Mouse (Mus musculus): ENCODE measurements around the gene Anp32b.

The Anp32b gene

GRCm38 (mm10) chr4:46452481-46452850, 1.8 kb downstream of the Anp32b start:
- intact Hi-C loops (cut with DNase I) = loop anchor here (5.0 kb wide), 1 partner anchor 35 kb away; the partner anchor contains the start of gene Nans

DNA sequence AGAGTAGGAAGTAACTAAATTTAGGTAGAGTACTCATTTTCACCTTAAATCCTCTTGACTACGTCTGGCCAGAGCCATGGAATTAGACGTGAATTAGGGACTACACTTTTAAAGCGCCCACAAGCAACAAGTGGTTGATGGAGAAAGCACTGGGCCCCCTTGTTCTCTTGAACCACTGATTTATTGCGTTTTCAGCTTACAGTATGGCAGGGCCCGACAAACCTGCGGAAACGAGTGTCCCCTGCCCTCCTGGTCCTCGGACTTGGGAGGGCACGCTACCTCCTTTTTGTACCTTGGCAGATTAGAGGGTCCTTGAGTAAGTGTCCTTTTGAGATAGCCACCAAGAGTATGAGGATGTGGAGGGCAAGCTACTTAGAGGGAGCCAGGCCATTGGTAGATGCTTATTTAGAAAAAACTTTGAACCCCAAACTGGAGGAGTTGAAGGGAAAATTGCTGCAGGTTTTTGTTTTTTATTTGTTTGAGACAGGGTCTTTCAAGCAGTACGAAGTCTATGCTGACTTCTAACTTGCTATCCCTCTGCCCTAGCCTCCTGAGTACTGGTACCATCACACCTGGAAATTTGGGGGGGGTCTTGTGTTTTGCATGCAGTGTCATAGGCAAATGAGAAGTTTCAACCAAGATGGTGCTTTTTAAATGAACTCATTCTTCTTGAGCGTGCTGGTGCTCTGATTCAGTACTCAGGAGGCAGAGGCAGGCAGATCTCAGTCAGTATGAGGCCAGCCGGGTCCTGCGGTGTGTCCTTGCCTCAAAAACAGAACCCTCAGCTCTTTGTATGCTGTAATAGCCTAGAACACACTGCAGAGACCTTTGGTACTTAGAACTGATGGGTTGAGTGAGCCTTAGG, 2.4 kb downstream of the Anp32b start:
- intact Hi-C loops (cut with DNase I) = loop anchor here (5.0 kb wide), 1 partner anchor 34 kb away; the partner anchor contains the start of gene Nans

DNA sequence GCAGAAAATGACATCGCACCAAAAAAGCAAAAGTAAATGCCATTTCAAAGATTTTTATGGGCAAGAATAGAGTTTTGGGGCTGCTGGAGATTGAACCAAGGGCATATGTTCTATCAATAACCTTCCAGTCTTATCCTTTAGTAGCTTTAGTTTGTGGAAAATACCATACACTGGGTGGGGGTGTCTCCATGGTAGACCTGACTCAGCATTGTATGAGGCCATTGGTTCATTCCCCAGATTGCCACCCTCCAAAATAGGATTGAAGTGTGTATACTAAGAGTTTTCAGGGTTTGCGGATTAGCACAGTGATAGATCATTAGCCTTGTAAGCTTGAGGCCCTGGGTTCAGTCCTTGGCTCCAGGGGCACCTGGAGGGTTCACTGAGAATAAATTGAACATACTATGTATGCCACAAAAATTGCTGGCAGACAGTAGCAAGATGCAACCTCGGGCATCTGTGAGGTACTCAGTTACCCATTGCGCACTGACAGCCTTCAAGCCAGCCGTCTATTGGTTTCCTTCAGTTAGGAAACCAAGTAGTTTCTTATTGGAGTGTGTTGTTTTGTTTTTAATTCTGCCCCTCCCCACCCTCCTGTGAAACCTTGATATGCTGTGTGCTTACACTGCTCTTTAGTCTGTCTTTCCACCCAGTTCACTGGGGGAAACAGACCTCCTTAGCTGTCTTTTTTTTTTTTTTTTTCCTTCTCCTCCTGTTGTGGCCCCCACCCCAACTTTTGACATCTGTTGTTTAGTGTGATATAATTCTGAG, 3.6 kb downstream of the Anp32b start:
- intact Hi-C loops (cut with DNase I) = loop anchor here (5.0 kb wide), 1 partner anchor 33 kb away; the partner anchor contains the start of gene Nans

DNA sequence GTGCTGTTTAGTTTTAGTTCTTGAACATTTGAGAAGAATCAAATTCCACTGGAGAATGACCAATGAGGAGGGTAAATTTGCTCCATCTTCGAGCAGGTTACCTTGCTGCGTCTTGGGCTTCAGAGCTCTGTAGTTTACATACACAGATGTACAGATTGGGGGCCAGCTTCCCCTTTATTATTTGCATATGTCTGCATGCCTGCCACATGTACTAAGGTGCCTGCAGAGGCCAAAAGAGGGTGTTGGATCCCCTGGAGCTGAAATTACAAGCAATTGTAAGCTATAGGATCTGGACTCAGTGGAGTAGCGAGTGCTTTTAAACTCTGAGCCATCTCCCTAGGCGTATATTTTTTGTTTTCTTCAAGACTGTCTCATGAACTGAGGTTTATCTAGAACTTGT, 6.1 kb downstream of the Anp32b start:
- intact Hi-C loops (cut with DNase I) = no loop called here

- intact Hi-C loops (cut with DNase I) = no loop called here
These were observed 6.5 kb downstream of the Anp32b start for GRCm38 (mm10) chr4:46457186-46457585.

DNA sequence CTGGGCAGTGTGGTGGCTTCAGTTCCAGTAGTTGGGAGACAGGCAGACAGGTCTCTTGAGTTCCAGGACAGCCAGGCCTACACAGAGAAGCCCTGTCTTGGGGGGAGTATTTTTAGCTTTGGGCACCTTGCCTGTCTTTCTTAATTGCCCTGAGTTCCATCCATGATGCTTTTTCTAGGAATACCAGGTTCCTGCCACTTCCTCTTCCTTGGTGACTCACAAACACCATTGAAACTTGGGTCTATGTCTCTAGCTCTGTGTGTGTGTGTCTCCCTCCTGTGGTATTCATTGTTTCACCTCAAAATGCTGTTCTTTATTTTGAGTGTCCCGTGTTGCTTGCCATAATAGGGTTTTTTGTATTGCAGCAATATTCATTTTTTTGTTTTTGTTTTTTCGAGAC, 7.7 kb downstream of the Anp32b start:
- intact Hi-C loops (cut with DNase I) = no loop called here

DNA sequence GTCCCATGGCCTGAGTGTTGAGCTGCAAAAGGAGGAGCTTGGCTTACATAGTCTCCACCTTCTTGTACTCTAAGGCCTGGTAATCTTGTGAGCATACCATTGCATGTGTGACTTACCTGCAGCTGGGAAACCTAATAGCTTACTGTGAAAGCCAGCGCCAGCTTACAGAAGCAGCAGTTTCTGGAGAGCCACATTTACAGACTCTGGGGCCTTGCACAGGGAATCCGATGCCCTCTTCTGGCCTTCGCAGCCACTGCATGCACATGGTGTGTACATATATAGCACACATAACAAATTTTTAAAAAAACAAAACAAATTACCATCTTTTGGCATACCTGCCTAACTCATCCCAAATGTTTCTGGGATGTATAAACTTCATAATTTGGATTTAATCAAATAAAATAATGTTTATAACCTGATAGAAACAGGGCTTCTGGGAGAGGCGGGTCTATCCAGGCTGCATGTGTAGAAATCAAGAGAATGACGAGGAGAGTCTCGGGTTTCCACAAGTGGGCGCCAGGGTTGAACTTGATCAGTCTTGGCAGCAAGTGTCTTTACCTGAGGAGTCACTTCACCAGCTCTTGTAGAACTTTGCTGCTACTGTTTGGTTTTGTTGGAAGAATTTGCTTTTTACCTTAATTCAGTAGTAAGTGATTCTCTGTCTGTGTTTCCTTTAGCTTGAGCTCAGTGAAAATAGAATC, 12.6 kb downstream of the Anp32b start:
- intact Hi-C loops (cut with DNase I) = loop anchor here (5.0 to 10.0 kb wide), 2 partner anchors 71 to 258 kb away; no protein-coding TSS in a partner anchor

DNA sequence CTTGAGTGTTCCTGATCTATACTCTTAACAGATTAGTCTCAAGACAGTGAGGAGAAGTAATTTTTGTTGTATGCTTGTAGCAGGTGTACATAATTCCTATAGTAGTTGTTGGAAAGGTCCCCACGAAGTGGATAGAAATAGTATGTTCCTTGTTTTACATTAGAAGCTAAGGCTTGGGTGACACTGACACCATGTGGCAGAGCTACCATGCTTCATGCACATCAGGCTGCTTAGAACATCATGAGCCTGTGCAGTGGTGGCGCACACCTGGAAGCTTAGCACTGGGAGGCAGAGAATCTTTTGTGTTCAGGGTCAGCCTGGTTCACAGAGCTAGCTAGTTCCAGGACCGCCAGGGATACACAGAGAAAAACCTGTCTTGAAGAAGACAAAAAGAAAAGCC, 15.0 kb downstream of the Anp32b start:
- intact Hi-C loops (cut with DNase I) = loop anchor here (10.0 kb wide), 1 partner anchor 261 kb away; no protein-coding TSS in a partner anchor

DNA sequence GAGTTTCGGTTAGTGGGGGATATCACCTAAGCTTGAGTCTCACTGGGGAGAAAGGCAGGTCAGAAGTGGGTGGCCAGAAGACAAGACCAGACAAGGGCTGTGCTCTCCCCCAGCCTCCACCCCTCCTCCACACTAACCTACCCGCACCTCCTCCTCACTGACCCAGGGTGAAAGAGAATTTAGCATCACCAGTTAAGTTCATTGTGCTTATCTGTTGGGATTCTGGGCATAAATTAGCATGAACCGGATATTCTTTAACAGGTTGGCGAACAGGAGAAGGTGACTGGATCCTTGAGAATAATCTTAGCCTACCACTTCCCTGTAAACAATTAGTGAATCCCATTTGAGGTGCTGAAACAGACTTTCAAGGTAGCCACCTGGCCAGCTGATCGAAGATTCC, 24.4 kb downstream of the Anp32b start:
- intact Hi-C loops (cut with DNase I) = no loop called here

DNA sequence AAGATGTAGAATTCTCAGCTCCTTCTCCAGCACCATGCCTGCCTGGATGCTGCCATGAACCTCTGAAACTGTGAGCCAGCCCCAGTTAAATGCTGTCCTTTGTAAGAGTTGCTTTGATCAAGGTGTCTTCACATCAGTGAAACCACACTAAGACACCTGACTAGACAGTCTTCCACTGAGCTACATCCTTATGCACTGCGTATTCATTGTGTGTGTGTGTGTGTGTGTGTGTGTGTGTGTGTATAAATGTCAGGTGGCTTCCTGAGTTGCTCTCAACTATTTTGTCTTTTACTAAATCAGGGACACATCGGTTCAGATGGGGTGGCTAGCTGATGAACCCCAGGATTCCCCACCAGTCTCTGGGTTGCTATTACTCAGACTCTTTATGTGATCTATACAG, 28.4 kb downstream of the Anp32b start:
- intact Hi-C loops (cut with DNase I) = no loop called here

DNA sequence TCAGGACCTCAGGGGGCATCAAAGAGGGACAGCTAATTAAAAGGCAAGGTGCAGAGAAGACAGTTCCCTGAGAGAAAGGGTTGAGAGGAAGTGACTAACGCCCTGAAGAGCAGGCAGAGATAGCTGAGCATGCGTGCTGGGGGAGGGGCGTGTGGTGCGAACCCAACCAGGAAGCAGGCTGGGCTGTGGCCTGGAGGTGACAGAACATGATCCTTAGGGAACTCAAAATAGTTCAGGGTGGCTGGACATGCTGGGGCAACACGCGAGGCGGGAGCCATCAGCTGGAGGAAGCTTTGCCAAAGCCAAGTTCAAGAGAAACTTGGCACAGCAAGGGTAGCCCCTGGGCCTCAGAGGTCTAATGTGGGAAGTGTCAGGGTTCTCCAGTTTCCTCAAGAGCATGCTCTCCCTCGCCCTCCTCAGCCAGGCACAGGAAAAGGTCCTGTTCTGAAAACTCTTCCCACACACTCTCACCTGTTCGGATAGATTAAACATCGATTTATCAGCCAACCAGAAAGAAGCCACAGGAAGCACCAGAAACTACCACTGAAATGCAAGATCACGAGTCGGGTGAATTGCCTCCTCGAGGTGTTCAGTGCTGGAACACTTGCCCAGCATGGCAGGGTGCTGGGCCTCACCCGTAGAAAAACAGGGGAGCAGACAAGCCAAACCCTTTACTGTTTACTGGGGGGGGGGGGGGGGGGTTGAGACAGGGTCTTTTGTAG, 35.2 kb downstream of the Anp32b start:
- intact Hi-C loops (cut with DNase I) = loop anchor here (5.0 kb wide), 1 partner anchor 34 kb away; the partner anchor contains the start of gene Anp32b

GRCm38 (mm10) chr4:46487348-46487747, 36.6 kb downstream of the Anp32b start:
- intact Hi-C loops (cut with DNase I) = loop anchor here (5.0 kb wide), 1 partner anchor 35 kb away; the partner anchor contains the start of gene Anp32b

DNA sequence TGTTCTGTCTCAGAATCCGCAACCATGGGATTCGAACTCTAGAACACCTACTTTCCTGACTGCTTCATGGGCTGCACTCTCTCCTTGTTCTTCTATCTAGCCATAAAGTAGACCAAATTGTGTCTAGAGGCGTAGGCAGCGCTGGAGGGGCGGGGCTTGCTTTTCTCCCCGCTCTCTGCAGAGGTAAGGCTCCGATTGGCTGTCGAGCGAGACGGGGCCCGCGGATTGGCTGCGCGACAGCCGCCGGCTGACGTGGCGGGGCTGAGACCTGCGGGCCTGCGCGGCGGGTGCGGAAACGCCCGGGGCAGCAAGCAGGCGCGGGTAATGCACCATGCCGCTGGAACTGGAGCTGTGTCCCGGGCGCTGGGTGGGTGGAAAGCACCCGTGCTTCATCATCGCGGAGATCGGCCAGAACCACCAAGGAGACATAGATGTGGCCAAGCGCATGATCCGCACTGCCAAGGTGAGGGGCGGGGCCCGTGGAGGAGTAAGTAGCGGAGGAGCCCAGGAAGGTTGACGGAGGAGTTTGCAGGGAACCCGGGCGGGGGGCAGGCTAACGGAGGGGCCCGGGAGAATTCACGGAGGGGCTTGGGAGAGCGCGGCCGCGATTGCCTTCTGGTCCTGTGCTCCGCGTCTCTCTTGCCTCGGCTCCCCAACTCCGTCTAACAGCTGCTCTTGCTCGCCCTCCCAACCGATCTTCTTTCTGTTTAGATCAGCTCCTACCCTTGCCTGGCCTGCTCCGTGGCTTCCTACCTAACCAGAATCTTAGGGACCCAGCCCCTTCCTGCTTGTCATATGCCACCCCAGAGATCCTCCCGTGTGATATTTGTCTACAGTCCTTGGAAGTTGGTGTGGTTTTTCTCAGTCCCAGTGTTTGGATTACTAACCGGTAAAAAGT, 38.6 kb downstream of the Anp32b start, which contains the start of gene Nans:
Gene Nans, plus strand, starts transcription at position 221 of the 898 bp plus-strand sequence.
- intact Hi-C loops (cut with DNase I) = loop anchor here (5.0 kb wide), 1 partner anchor 37 kb away; the partner anchor contains the start of gene Anp32b

DNA sequence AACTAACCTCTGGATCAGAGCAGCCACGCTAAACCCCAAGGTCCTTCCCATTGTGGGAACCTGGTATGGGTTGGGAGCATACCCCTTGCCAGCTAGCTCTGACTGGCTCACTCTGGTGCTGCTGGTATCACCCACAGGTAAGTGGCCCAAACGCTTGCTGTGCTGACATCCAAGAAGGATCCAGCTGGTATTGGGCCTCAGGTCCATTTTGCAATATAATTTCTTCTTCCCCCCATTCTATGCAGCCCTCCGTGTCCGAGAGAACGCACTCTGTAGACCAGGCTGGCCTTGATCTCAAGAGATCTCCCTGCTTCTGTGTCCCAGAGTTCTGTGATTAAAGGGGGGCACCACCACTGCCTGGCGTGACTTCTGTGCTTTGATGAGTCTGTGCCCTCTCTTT, 42.4 kb downstream of the Anp32b start:
- intact Hi-C loops (cut with DNase I) = no loop called here

DNA sequence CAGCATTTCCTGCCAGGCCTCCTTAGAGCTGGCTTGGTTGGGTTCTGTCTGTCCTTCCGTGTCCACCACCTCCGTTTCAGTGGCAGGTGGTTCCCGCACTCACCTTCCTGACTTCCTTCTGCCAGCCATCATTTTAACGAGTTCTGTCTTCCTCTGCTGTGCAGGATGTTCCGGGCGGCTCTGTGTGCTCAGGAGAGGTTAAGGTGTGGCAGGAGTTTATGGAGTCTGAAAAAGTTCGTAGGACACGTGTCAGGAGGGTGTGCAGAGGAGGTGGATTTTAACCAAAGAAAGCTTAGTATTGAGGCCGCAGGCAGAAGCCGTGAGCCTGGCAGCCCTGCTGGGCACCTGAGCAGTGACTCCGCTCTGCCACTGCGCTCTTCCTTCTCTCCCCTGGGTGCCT, 44.8 kb downstream of the Anp32b start:
- intact Hi-C loops (cut with DNase I) = no loop called here

- intact Hi-C loops (cut with DNase I) = no loop called here
These were observed 46.7 kb downstream of the Anp32b start for GRCm38 (mm10) chr4:46497286-46497892.

DNA sequence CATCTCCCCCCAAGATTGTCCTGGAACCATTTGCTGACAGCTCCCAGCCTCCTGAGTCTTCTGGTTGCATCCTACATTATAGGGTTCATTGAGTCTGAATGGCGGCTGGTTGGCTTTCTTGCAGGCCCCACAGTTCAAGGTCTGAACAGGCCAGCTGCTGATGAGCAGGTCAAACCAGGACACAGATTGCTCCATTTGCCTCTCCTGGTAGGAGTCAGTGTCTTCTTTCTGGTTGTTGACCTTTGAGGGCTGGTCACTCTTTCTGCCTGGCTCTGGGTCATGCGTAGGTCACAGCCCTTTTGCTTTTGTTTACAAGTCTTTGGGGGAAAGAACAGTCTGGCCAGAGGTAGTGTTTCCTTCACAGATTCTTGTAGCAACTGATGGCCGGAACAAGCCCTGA, 47.8 kb downstream of the Anp32b start:
- intact Hi-C loops (cut with DNase I) = no loop called here

DNA sequence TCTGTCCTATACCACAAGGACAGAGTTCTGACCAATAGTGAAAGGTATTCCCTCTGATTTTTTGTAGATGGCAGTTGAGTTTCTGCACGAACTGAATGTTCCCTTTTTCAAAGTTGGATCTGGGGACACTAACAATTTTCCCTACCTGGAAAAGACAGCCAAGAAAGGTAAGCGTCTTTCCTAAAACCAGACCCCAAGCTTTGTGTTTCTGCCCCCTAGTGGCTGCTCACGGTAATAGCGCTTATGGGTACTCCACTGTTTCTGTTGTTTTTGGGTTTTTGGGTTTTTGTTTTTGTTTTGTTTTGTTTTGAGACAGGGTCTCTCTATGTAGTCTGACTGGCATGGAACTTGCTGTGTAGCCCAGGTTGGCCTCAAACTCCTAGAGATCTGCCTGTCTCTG, 48.3 kb downstream of the Anp32b start:
- intact Hi-C loops (cut with DNase I) = no loop called here

All from adrenal gland (tissue).